Mouse (Mus musculus) stomach, embryonic 16.5 days (tissue): ENCODE data around the gene Asic1. TPM values are rescaled to one million over a fixed set of nuclear protein-coding genes. Genes with fewer than 3 reads are reported as not detected.
A peak's percentile ranks its signal among the peaks of the same experiment; 100 is the strongest.

Experiments
- ATAC-seq: fragments of 200-750 bp; cut with Nextera tagmentation; 2 replicates; pipeline ENCODE4 v1.8.0; 2017; ENCODE audit warnings: moderate number of reproducible peaks, moderate TSS enrichment; ENCODE audit not compliant: insufficient read depth, low FRiP score
- H3K27ac ChIP-seq: fragments of 300-500 bp; sonication (generic); 2 replicates; pipeline ENCODE4 v1.5.1; 2014; ENCODE audit warnings: low read length
- H3K27me3 ChIP-seq: fragments of 300-500 bp; sonication (generic); 2 replicates; pipeline ENCODE4 v1.6.1; 2014; ENCODE audit warnings: low read length, control low read depth, mixed read lengths; ENCODE audit not compliant: control insufficient read depth, insufficient read depth
- H3K36me3 ChIP-seq: fragments of 300-500 bp; sonication (generic); 2 replicates; pipeline ENCODE4 v1.6.1; 2014; ENCODE audit warnings: low read length; ENCODE audit not compliant: control insufficient read depth, insufficient read depth
- H3K4me1 ChIP-seq: fragments of 300-500 bp; sonication (generic); 2 replicates; pipeline ENCODE4 v1.6.1; 2014; ENCODE audit warnings: low read length, control low read depth, mixed read lengths; ENCODE audit not compliant: control insufficient read depth, insufficient read depth
- H3K4me2 ChIP-seq: fragments of 300-500 bp; sonication (generic); 2 replicates; pipeline ENCODE4 v1.6.1; 2014; ENCODE audit warnings: low read depth, low read length, mixed read lengths
- H3K4me3 ChIP-seq: fragments of 300-500 bp; sonication (generic); replicated peaks from 2 replicates; pipeline ENCODE4 v1.5.1; 2014; ENCODE audit warnings: mild to moderate bottlenecking, low read length
- H3K9ac ChIP-seq: fragments of 300-500 bp; sonication (generic); 2 replicates; pipeline ENCODE4 v1.6.1; 2014; ENCODE audit warnings: low read length
- H3K9me3 ChIP-seq: fragments of 300-500 bp; sonication (generic); replicated peaks from 2 replicates; pipeline ENCODE4 v1.6.1; 2016; ENCODE audit warnings: low read length, control low read depth; ENCODE audit not compliant: control insufficient read depth
- WGBS: fragments of 180-500 bp; shearing (Covaris S2); extraction: QIAGEN DNeasy Blood & Tissue Kit; methylation state at CpG from one replicate; pipeline ENCODE4 v1.1.7; 2014; 5-methylcytosine and 5-hydroxymethylcytosine counted together
- polyA plus RNA-seq: library from polyadenylated mRNA; unstranded; fragments of >200 nt; fragmentation: Nextera tagmentation; extraction: Ambion mirVana; gene quantifications from 2 replicates; pipeline ENCODE4 v1.2.1, GENCODE M21; 2015

Asic1 gene
- polyA plus RNA-seq, 1 experiment from 2014 or later: 0.89 TPM

DNA sequence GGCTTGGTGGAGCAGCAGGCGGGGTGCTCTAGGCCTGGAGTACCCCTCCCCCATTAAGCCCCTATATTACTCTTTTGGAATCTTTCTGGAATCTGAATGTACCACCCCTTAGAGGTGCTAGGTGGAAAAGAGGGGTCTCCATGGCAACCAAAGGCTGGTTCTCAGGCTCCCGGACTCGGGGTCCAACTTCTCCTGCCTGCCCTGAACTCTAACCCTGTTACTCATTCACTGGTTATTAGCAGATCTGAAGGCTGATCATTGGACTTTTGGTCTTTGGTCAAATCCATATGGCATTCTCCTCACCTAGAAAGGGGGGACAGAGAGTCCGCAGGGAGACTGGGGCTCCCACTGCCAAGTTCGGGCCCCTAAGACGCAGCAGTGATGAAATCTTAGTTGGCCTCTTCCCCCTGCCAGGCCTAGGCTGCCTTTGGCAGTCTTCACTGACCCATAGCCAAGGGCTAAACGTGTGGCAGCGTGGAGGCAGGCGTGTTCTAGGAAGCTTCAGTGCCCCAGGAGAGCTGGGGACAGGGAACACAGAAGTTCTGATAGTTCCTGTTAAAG, 48.4 kb downstream of the Asic1 start:
- H3K27ac ChIP-seq: no peak overlapping the region
- peaks cover 6% of the 10 kb centered on the region for H3K4me1 ChIP-seq
- H3K9me3 ChIP-seq: no peaks in the 10 kb centered on the region
- H3K36me3 ChIP-seq: 0 out of 2 replicates have a peak, but pooled peaks cover 7% of the 10 kb centered on the region
- WGBS: 87% methylated on average over 9 of the region's 9 CpGs
- H3K4me3 ChIP-seq: no peak overlapping the region
- no peaks in the 10 kb centered on the region for H3K27me3 ChIP-seq
- no peak overlapping the region for H3K9ac ChIP-seq
- H3K4me2 ChIP-seq: no peak overlapping the region
- ATAC-seq: no peak

DNA sequence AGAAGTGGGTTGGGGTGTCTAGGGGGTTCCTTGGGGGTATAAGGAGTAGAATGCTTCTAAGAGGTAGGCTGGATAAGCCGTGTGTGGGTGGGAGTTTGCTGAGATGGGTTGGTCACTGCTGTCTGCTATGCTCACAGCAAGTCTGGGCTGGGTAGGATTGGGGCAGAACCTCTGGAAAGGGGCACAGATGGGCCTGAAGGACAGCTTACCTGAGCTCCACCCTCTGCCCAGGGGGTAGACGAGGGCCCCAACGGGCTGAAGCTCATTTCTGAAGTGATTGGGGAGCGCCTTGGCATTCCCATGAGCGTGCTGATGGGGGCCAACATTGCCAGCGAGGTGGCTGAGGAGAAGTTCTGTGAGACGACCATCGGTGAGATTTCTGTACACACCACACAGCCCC, 49.7 kb downstream of the Asic1 start:
- WGBS: 70% methylated on average over 8 of the region's 8 CpGs

DNA sequence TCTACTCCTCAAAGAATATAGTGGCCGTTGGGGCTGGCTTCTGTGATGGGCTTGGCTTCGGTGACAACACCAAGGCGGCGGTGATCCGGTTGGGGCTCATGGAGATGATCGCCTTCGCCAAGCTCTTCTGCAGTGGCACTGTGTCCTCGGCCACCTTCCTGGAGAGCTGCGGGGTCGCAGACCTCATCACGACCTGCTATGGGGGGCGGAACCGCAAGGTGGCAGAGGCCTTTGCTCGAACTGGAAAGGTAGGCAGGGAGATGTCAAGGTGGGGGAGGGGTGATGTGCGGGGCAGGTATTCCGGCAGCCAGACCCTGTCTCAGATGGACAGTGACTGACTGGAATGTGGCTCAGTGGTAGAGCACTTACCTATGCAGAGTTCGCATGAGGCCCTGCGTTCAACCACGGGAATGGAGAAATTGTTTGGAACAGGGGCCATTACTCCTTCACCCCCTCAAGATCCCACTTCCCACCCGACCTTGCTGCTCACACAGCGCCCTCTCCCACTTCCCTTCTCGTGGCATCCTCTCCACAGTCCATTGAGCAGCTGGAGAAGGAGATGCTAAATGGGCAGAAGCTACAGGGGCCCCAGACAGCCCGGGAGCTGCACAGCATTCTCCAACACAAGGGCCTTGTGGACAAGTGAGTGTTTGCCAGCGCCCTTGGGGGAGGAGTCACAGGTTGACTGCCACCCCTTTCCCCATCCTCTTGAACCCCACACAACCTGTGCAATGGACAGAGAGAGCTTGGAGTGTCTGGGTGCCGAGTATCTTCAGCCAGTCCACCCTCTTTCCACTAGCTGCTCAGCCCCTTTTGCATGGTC, 52.0 kb downstream of the Asic1 start:
- WGBS: 77% methylated on average over 25 of the region's 25 CpGs
- ATAC-seq: no peak
- Histone ChIP-seq H3K27ac (no peak overlapping the region), H3K4me3 (no peak overlapping the region), H3K4me1 (peaks cover 25% of the 10 kb centered on the region), H3K9me3 (no peaks in the 10 kb centered on the region), H3K36me3 (no peaks in the 10 kb centered on the region), H3K27me3 (no peaks in the 10 kb centered on the region), H3K4me2 (no peak overlapping the region), H3K9ac (no peak overlapping the region; the same call in 1 of the 2 replicates)

More for the DNA sequence above, 49.7 kb downstream of the Asic1 start:
- Histone ChIP-seq H3K4me1 (peaks cover 19% of the 10 kb centered on the region), H3K36me3 (no peaks in the 10 kb centered on the region), H3K9ac (no peak overlapping the region), H3K4me2 (no peak overlapping the region), H3K4me3 (no peak overlapping the region), H3K9me3 (no peaks in the 10 kb centered on the region), H3K27ac (no peak overlapping the region), H3K27me3 (no peaks in the 10 kb centered on the region)
- no peak for ATAC-seq

DNA sequence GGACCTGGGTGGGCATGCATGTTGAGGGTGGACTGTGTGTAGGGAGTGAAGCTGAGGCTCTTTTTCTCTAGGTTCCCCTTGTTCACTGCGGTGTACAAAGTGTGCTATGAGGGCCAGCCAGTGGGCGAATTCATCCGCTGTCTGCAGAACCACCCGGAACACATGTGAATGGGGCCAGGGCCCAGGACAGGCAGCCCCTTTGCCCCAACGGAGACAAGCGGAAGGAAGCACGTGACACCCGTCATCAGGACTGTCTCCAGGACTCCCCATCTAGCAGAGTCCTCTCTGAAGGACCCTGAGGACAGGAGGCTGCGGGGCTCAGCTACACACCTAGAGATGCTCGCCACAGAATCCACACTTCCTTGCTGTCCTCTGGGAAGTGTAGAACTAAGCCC, 52.9 kb downstream of the Asic1 start:
- peak overlapping the region; percentile 88 for H3K27ac ChIP-seq

DNA sequence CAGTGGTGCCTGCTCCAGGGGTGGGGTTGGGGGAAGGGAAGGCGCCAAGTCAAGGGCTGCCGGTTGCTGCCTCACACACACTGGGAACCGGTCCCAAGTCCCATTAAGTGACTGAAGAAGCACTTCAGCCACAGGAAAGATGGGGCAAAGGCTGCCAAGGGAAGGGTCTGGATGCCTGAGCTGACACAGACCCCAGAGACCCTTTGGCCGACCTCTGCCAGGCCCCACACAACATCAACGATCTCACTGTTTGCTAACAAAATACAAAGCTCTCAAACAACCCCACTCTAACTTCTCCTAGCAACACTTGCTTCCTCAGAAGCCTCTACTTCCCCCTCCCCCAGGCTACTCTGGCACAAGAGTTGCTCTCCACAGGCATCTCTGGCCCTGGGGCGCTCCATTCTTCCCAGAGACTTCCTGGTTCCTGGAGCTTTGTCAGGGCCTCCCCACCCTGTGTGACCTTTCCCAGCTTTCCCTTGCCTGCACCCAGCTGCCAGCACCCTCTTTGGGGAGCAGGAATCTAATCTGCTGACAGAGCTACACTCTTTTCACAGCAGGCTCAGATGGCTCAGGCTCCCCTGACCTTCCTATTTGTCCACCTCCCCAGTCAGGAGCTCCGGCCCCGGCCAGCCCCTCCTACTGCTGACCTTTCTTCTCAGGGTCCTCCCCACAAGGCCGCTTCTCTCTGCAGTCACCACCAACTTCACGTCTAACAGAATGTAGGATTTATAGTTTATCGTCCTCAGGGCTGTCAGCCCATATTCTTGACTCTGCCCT, 53.5 kb downstream of the Asic1 start:
- ATAC-seq: peak; percentile 14; the same call in 1 of the 2 replicates
- 25% methylated on average over 11 of the region's 11 CpGs for WGBS
- H3K4me1 ChIP-seq: peaks cover 25% of the 10 kb centered on the region
- H3K9ac ChIP-seq: peak overlapping the region; percentile 65
- peak overlapping the region; percentile 88 for H3K27ac ChIP-seq
- H3K36me3 ChIP-seq: peaks cover 9% of the 10 kb centered on the region
- 0 out of 2 replicates have a peak, but pooled peaks cover under 1% of the 10 kb centered on the region for H3K9me3 ChIP-seq
- H3K27me3 ChIP-seq: no peaks in the 10 kb centered on the region
- H3K4me3 ChIP-seq: 0 out of 2 replicates have a peak overlapping the region, but pooled peaks have one; percentile 91
- H3K4me2 ChIP-seq: peak overlapping the region; percentile 75

More for the DNA sequence above, 52.9 kb downstream of the Asic1 start:
- H3K4me1 ChIP-seq: peaks cover 25% of the 10 kb centered on the region
- peaks cover 6% of the 10 kb centered on the region; the same call in 1 of the 2 replicates for H3K36me3 ChIP-seq
- WGBS: 61% methylated on average over 10 of the region's 10 CpGs
- ATAC-seq: no peak
- 0 out of 2 replicates have a peak overlapping the region, but pooled peaks have one; percentile 13 for H3K9ac ChIP-seq
- no peaks in the 10 kb centered on the region for H3K27me3 ChIP-seq
- no peak overlapping the region for H3K4me2 ChIP-seq
- no peaks in the 10 kb centered on the region for H3K9me3 ChIP-seq
- no peak overlapping the region for H3K4me3 ChIP-seq

DNA sequence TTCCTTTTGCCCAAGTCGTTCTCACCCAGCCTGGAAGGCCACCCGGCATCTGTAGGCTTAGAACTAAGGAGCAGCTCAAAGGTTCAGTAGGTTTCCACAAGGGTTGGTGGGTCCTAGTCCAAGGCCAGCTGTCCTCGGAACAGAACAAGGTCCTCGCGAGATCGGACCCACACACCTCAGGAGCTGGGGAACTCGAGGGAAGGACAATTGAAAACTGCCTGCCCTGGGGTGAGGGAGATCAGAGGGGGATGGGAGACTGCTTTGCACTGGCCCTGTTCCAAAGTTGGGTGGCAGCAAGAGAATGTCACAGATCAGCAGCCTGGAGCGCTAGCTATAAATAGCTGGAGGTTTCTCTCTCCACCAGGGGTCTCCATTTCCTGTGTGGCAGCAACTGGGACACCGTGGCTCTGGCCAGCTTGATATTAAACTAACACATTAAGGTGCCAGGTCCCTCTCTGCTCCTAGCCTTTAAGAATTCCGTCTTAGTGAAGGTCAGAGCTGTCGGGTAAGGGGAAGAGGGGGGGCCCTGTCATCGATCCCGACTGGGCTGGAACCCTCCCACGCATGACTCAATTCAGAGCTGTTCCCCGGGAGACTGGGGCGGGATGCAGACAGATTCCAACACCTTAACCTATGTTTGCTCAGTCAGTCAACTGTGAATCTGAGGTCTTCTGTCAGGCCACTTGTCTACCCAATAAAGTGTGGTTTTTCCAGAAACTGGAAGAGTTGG, 54.3 kb downstream of the Asic1 start:
- WGBS: 9% methylated on average over 16 of the region's 16 CpGs
- H3K9me3 ChIP-seq: peaks cover 5% of the 10 kb centered on the region; the same call in 1 of the 2 replicates
- peak overlapping the region; percentile 75 for H3K4me2 ChIP-seq
- H3K4me3 ChIP-seq: peak overlapping the region; percentile 91
- H3K27ac ChIP-seq: peak overlapping the region; percentile 88
- H3K27me3 ChIP-seq: no peaks in the 10 kb centered on the region
- peaks cover 14% of the 10 kb centered on the region for H3K36me3 ChIP-seq
- H3K9ac ChIP-seq: peak overlapping the region; percentile 65
- peaks cover 25% of the 10 kb centered on the region for H3K4me1 ChIP-seq
- ATAC-seq: peak; percentile 31

DNA sequence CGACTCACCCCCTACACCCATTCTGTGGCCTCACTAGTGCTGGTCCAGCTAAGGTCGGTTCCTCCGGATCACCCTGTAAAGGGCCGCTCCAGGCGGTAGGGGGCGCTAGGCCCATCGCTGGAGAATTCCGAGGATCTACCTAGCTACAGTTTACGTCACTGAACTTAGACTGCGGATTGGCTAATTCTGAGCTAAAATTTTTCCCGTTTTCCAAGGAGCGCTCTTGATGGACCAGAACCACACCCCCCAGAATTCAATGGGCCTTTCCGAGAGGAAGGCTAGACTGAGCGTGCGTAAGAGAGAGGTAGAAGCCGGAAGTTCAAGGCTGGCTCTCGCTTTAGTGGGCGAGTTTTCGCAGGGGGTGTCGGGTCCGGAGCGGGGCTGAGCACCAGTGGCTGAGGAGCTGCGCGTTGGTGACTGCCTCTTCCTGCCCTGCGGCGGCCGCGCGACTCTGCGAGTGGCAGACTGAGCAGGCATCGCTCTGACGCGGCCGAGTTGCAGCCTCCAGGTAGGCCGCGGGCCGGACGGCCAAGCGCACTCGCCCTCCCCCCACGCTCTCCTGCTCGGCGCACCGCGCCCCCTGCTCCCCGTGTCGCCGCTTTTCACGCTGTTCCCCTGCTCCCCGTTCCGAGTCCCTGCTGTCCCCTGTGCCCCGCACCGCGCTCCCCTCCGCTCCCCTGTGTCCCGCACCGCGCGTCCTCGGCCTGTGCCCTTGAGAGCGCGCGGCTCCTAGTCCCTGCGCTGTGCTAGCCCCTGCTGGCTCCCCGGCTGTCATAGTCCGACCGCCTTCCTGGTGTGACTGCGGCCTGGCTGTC, 55.4 kb downstream of the Asic1 start, which contains the start of gene Cox14:
Gene Cox14, plus strand, starts transcription at position 278 of the 815 bp plus-strand sequence.
- Histone ChIP-seq H3K4me1 (peaks cover 25% of the 10 kb centered on the region), H3K27ac (peak within 1 kb of the TSS; percentile 91), H3K36me3 (peaks cover 14% of the 10 kb centered on the region), H3K9me3 (peaks cover 5% of the 10 kb centered on the region; the same call in 1 of the 2 replicates), H3K4me2 (peak within 1 kb of the TSS; percentile 75), H3K9ac (peak within 1 kb of the TSS; percentile 96), H3K4me3 (peak within 1 kb of the TSS; percentile 91), H3K27me3 (no peaks in the 10 kb centered on the region)
- under 1% methylated on average over 68 of the region's 68 CpGs for WGBS
- peak; percentile 94 for ATAC-seq

DNA sequence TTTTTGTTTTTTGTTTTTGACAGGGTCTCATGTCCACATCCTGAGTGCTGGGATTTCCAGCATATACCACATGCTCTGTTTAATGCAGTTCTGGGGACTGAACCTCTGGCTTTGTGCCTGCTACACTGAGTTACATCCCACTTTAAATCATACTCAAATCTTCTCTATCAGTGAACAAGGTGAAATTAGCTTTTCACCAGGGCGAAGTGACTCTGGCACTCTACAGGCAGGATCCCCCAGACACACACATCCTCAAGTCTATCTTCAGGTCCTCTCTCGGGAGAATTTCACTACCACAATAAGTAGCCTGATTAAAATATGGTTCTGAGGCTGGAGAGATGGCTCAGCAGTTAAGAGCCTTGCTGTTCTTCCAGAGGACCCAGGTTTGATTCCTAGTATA, 56.4 kb downstream of the Asic1 start:
- Histone ChIP-seq H3K27ac (no peak overlapping the region), H3K9ac (peak overlapping the region; percentile 96)
- 68% methylated on average over 2 of the region's 2 CpGs for WGBS

More for the DNA sequence above, 56.4 kb downstream of the Asic1 start:
- no peak for ATAC-seq
- Histone ChIP-seq H3K4me2 (peak overlapping the region; percentile 63), H3K4me3 (peak overlapping the region; percentile 91), H3K36me3 (peaks cover 14% of the 10 kb centered on the region), H3K4me1 (peaks cover 25% of the 10 kb centered on the region), H3K27me3 (no peaks in the 10 kb centered on the region), H3K9me3 (peaks cover 5% of the 10 kb centered on the region; the same call in 1 of the 2 replicates)
